Mouse (Mus musculus): ENCODE results near the gene Camkmt.
A peak's percentile ranks its signal among the peaks of the same experiment; 100 is the strongest.

Camkmt gene

GRCm38 (mm10) chr17:85089621-85090020 lies 731 bp upstream of the Camkmt start:
- DNase-seq (ENCODE audit: low spot score), result no peak

- no peak for DNase-seq (ENCODE audit: low spot score)
Measured at GRCm38 (mm10) chr17:85091762-85092161, 1.4 kb downstream of the Camkmt start.

- DNase-seq (ENCODE audit: low spot score), result no peak
Measured at GRCm38 (mm10) chr17:85096396-85096795, 6.0 kb downstream of the Camkmt start.

- DNase-seq (ENCODE audit: low spot score), result no peak
Measured at GRCm38 (mm10) chr17:85098677-85099323, 8.4 kb downstream of the Camkmt start.

- DNase-seq (ENCODE audit: low spot score), result no peak
Measured at GRCm38 (mm10) chr17:85100232-85100631, 9.9 kb downstream of the Camkmt start.

- DNase-seq (ENCODE audit: low spot score), result no peak
Measured at GRCm38 (mm10) chr17:85101751-85102150, 11.4 kb downstream of the Camkmt start.

- no peak for DNase-seq (ENCODE audit: low spot score)
Measured at GRCm38 (mm10) chr17:85103310-85103709, 13.0 kb downstream of the Camkmt start.

- DNase-seq (ENCODE audit: low spot score), result no peak
Measured at GRCm38 (mm10) chr17:85110640-85111039, 20.3 kb downstream of the Camkmt start.

- DNase-seq (ENCODE audit: low spot score), result no peak
Measured at GRCm38 (mm10) chr17:85113441-85113840, 23.1 kb downstream of the Camkmt start.

GRCm38 (mm10) chr17:85116643-85117042 lies 26.3 kb downstream of the Camkmt start:
- peak; percentile 27 for DNase-seq (ENCODE audit: low spot score)

GRCm38 (mm10) chr17:85138393-85138792 lies 48.0 kb downstream of the Camkmt start:
- DNase-seq (ENCODE audit: low spot score), result no peak

GRCm38 (mm10) chr17:85141621-85142020 lies 51.3 kb downstream of the Camkmt start:
- no peak for DNase-seq (ENCODE audit: low spot score)

- no peak for DNase-seq (ENCODE audit: low spot score)
Measured at GRCm38 (mm10) chr17:85142495-85143111, 52.3 kb downstream of the Camkmt start.

- DNase-seq (ENCODE audit: low spot score), result no peak
Measured at GRCm38 (mm10) chr17:85144141-85144540, 53.8 kb downstream of the Camkmt start.

- no peak for DNase-seq (ENCODE audit: low spot score)
Measured at GRCm38 (mm10) chr17:85148348-85148747, 58.0 kb downstream of the Camkmt start.

- DNase-seq (ENCODE audit: low spot score), result no peak
Measured at GRCm38 (mm10) chr17:85149211-85149738, 58.9 kb downstream of the Camkmt start.

- DNase-seq (ENCODE audit: low spot score), result no peak
Measured at GRCm38 (mm10) chr17:85151264-85151663, 60.9 kb downstream of the Camkmt start.

GRCm38 (mm10) chr17:85158202-85158601 lies 67.8 kb downstream of the Camkmt start:
- DNase-seq (ENCODE audit: low spot score), result no peak

GRCm38 (mm10) chr17:85159526-85159925 lies 69.2 kb downstream of the Camkmt start:
- DNase-seq (ENCODE audit: low spot score), result no peak

- no peak for DNase-seq (ENCODE audit: low spot score)
Measured at GRCm38 (mm10) chr17:85160786-85161185, 70.4 kb downstream of the Camkmt start.

GRCm38 (mm10) chr17:85162569-85163271 lies 72.4 kb downstream of the Camkmt start:
- no peak for DNase-seq (ENCODE audit: low spot score)

- DNase-seq (ENCODE audit: low spot score), result no peak
Measured at GRCm38 (mm10) chr17:85163272-85163610, 72.9 kb downstream of the Camkmt start.

- no peak for DNase-seq (ENCODE audit: low spot score)
Measured at GRCm38 (mm10) chr17:85168761-85169160, 78.4 kb downstream of the Camkmt start.
